8 mouse cellular contexts compared by ENCODE assay signal in genomic region chrX:12079309-12080094, GRCm38 (mm10).
DNase-seq lines count a peak whose midpoint lies in the region; ATAC-seq and TF ChIP-seq lines count a peak whose summit lies in the region.

No protein-coding gene starts in this region.

- no peak for TF ChIP-seq POLR2A in ES-Bruce4 (IDR thresholded peaks at IDR 0.05; ENCODE audit: insufficient read depth, low read length)

- no peaks in the 10 kb centered on the region for H3K36me3 ChIP-seq in ES-Bruce4 (ENCODE audit: control insufficient read depth, insufficient read depth, low read length, poor library complexity, severe bottlenecking)
- no peaks in the 10 kb centered on the region for H3K36me3 ChIP-seq in heart, embryonic 12.5 days
- no peaks in the 10 kb centered on the region for H3K36me3 ChIP-seq in kidney, embryonic 15.5 days

- H3K9me3 ChIP-seq in ES-Bruce4 (replicated peaks; ENCODE audit: control insufficient read depth, insufficient read depth, low read length, poor library complexity, severe bottlenecking), result no peaks in the 10 kb centered on the region
- H3K9me3 ChIP-seq in heart, embryonic 12.5 days (replicated peaks), result no peaks in the 10 kb centered on the region
- no peaks in the 10 kb centered on the region for H3K9me3 ChIP-seq in kidney, embryonic 15.5 days (replicated peaks)

- TF ChIP-seq CTCF in ES-Bruce4 (IDR thresholded peaks at IDR 0.05; ENCODE audit: low read depth, low read length), result no peak

- peaks cover 21% of the 10 kb centered on the region for H3K27me3 ChIP-seq in ES-Bruce4 (ENCODE audit: control insufficient read depth, insufficient read depth, low read length, poor library complexity, severe bottlenecking)
- peaks cover 84% of the 10 kb centered on the region for H3K27me3 ChIP-seq in heart, embryonic 12.5 days (replicated peaks)
- peaks cover 99% of the 10 kb centered on the region for H3K27me3 ChIP-seq in kidney, embryonic 15.5 days

- under 1% methylated on average over 76 of the region's 79 CpGs for WGBS in heart, embryonic 12.5 days
- WGBS in kidney, embryonic 15.5 days, result under 1% methylated on average over 69 of the region's 79 CpGs

- no peaks in the 10 kb centered on the region for H3K4me1 ChIP-seq in ES-Bruce4 (ENCODE audit: control insufficient read depth, insufficient read depth, low read length)
- H3K4me1 ChIP-seq in heart, embryonic 12.5 days (replicated peaks), result peaks cover 35% of the 10 kb centered on the region
- H3K4me1 ChIP-seq in kidney, embryonic 15.5 days, result peaks cover 48% of the 10 kb centered on the region

- H3K4me3 ChIP-seq in ES-Bruce4 (ENCODE audit: low read depth, low read length), result peak overlapping the region; percentile 53
- H3K4me3 ChIP-seq in heart, embryonic 12.5 days, result peak overlapping the region; percentile 82
- peak overlapping the region; percentile 65 for H3K4me3 ChIP-seq in kidney, embryonic 15.5 days (replicated peaks)

- H3K9ac ChIP-seq in ES-Bruce4 (ENCODE audit: low read depth, poor library complexity, severe bottlenecking), result peak overlapping the region; percentile 89
- peak overlapping the region; percentile 93 for H3K9ac ChIP-seq in heart, embryonic 12.5 days
- H3K9ac ChIP-seq in kidney, embryonic 15.5 days, result peak overlapping the region; percentile 71

- ATAC-seq in heart, embryonic 12.5 days (ENCODE audit: insufficient number of reproducible peaks, low FRiP score), result no peak
- ATAC-seq in kidney, embryonic 15.5 days (replicated peaks; ENCODE audit: low FRiP score), result no peak; the same call in none of the 2 replicates

- no peak for TF ChIP-seq EP300 in ES-Bruce4 (IDR thresholded peaks at IDR 0.05; ENCODE audit: insufficient read depth, low read depth, low read length)

- peak overlapping the region; percentile 90 for H3K4me2 ChIP-seq in heart, embryonic 12.5 days
- peak overlapping the region; percentile 78 for H3K4me2 ChIP-seq in kidney, embryonic 15.5 days

- H3K27ac ChIP-seq in ES-Bruce4 (ENCODE audit: insufficient read depth, low read length), result no peak overlapping the region
- H3K27ac ChIP-seq in heart, embryonic 12.5 days (ENCODE audit: poor library complexity, severe bottlenecking), result peak overlapping the region; percentile 93
- H3K27ac ChIP-seq in kidney, embryonic 15.5 days, result peak overlapping the region; percentile 93

- peak; percentile 72 to 74 for DNase-seq in B cell, adult 2 months
- peak; percentile 59 for DNase-seq in cerebellum, postnatal 25 days
- peak; percentile 64 for DNase-seq in lung, postnatal 10 days
- DNase-seq in spleen, postnatal 36 days (ENCODE audit: low spot score in 2 of 2), result peak; percentile 72 to 76
- no peak for DNase-seq in urinary bladder, postnatal 4 days (ENCODE audit: low spot score in 2 of 2)

Comparison
In these comparisons a context has a peak if more than half of its experiments do, and no peak if none do; other contexts are left out.
1. DNase-seq: peak in B cell, adult 2 months (2 of 2), cerebellum, postnatal 25 days (2 of 2), lung, postnatal 10 days (single experiment) and spleen, postnatal 36 days (2 of 2); none in urinary bladder, postnatal 4 days (0 of 2).
2. Peak in every context shown above with its lines, with median percentiles within 50 percentile points of each other: H3K4me3 ChIP-seq and H3K9ac ChIP-seq.